Mouse (Mus musculus): ENCODE measurements around the gene Naa25. TPM values are rescaled to one million over a fixed set of nuclear protein-coding genes. Genes with fewer than 3 reads are reported as not detected.

Gene Naa25
- polyA plus RNA-seq, 1 experiment from 2014 or later = 42.6 TPM

DNA sequence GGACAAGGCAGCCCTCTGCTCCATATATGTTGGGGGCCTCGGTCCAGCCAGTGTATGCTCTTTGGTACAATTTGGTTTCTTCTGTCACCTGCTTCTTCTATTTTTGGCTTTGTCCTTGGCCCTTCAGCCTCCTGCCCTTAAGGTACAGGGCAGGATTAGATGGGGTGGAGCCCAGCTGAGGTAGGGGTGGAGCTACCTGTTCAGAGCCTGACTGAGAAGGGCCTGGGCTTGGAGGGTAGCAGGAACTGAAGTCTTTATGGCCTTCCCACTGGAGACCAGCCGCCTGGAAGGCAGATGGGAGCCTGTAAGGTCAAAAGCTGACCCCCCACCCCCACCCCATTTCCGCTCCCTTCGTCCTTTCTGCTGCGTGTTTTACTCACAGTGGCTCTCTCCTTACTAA is 65.2 kb downstream of the Naa25 start:
- DNase-seq (ENCODE audit: low spot score) = no peak
- Histone ChIP-seq H3K27me3 (ENCODE audit: control insufficient read depth, insufficient read depth, low read length) (no peaks in the 10 kb centered on the region), H3K9ac (ENCODE audit: low read length) (peak overlapping the region; percentile 4; the same call in 1 of the 2 replicates), H3K9me3 (ENCODE audit: control insufficient read depth, low read length) (no peaks in the 10 kb centered on the region), H3K4me3 (ENCODE audit: low read depth, low read length) (no peak overlapping the region), H3K4me2 (ENCODE audit: low read depth, severe bottlenecking) (no peak overlapping the region), H3K36me3 (ENCODE audit: control insufficient read depth, insufficient read depth, low read length) (no peaks in the 10 kb centered on the region), H3K4me1 (ENCODE audit: control insufficient read depth, insufficient read depth, low read length) (no peaks in the 10 kb centered on the region), H3K27ac (replicated peaks; ENCODE audit: low read depth, low read length) (peak overlapping the region; percentile 12; the same call in 1 of the 2 replicates)
- WGBS = 40% methylated on average over 5 of the region's 5 CpGs
- no peak for ATAC-seq (ENCODE audit: insufficient number of reproducible peaks, low FRiP score, low TSS enrichment, low read depth)

GRCm38 (mm10) chr5:121463601-121464250 is 66.0 kb downstream of the Naa25 start:
- DNase-seq (ENCODE audit: low spot score) (no peak), ATAC-seq (ENCODE audit: insufficient number of reproducible peaks, low FRiP score, low TSS enrichment, low read depth) (no peak)
- no peaks in the 10 kb centered on the region for H3K4me1 ChIP-seq (ENCODE audit: control insufficient read depth, insufficient read depth, low read length)
- H3K27ac ChIP-seq (replicated peaks; ENCODE audit: low read depth, low read length) = peak overlapping the region; percentile 12; the same call in 1 of the 2 replicates
- H3K4me2 ChIP-seq (ENCODE audit: low read depth, severe bottlenecking) = no peak overlapping the region
- H3K36me3 ChIP-seq (ENCODE audit: control insufficient read depth, insufficient read depth, low read length) = no peaks in the 10 kb centered on the region
- H3K9ac ChIP-seq (ENCODE audit: low read length) = no peak overlapping the region; the same call in 1 of the 2 replicates
- WGBS = 76% methylated on average over 5 of the region's 5 CpGs
- H3K27me3 ChIP-seq (ENCODE audit: control insufficient read depth, insufficient read depth, low read length) = no peaks in the 10 kb centered on the region
- H3K9me3 ChIP-seq (ENCODE audit: control insufficient read depth, low read length) = no peaks in the 10 kb centered on the region
- no peak overlapping the region for H3K4me3 ChIP-seq (ENCODE audit: low read depth, low read length)

GRCm38 (mm10) chr5:121469566-121469965 is 71.8 kb downstream of the Naa25 start:
- H3K9me3 ChIP-seq (ENCODE audit: control insufficient read depth, low read length) = no peaks in the 10 kb centered on the region
- ATAC-seq (ENCODE audit: insufficient number of reproducible peaks, low FRiP score, low TSS enrichment, low read depth) (no peak), DNase-seq (ENCODE audit: low spot score) (no peak)
- H3K27me3 ChIP-seq (ENCODE audit: control insufficient read depth, insufficient read depth, low read length) = no peaks in the 10 kb centered on the region
- no peaks in the 10 kb centered on the region for H3K4me1 ChIP-seq (ENCODE audit: control insufficient read depth, insufficient read depth, low read length)
- WGBS = 14% methylated on average over 3 of the region's 3 CpGs
- no peaks in the 10 kb centered on the region for H3K36me3 ChIP-seq (ENCODE audit: control insufficient read depth, insufficient read depth, low read length)
- H3K4me2 ChIP-seq (ENCODE audit: low read depth, severe bottlenecking) = no peak overlapping the region
- no peak overlapping the region for H3K9ac ChIP-seq (ENCODE audit: low read length)
- no peak overlapping the region for H3K4me3 ChIP-seq (ENCODE audit: low read depth, low read length)
- no peak overlapping the region for H3K27ac ChIP-seq (replicated peaks; ENCODE audit: low read depth, low read length)

- no peak for DNase-seq (ENCODE audit: low spot score)
- no peak for ATAC-seq (ENCODE audit: insufficient number of reproducible peaks, low FRiP score, low TSS enrichment, low read depth)
- Histone ChIP-seq H3K27ac (replicated peaks; ENCODE audit: low read depth, low read length) (no peak overlapping the region), H3K4me3 (ENCODE audit: low read depth, low read length) (no peak overlapping the region), H3K4me2 (ENCODE audit: low read depth, severe bottlenecking) (no peak overlapping the region), H3K4me1 (ENCODE audit: control insufficient read depth, insufficient read depth, low read length) (no peaks in the 10 kb centered on the region), H3K36me3 (ENCODE audit: control insufficient read depth, insufficient read depth, low read length) (no peaks in the 10 kb centered on the region), H3K9ac (ENCODE audit: low read length) (no peak overlapping the region), H3K9me3 (ENCODE audit: control insufficient read depth, low read length) (no peaks in the 10 kb centered on the region), H3K27me3 (ENCODE audit: control insufficient read depth, insufficient read depth, low read length) (no peaks in the 10 kb centered on the region)
- 84% methylated on average over 2 of the region's 2 CpGs for WGBS
Measured at GRCm38 (mm10) chr5:121472411-121472810, 74.7 kb downstream of the Naa25 start.

DNA sequence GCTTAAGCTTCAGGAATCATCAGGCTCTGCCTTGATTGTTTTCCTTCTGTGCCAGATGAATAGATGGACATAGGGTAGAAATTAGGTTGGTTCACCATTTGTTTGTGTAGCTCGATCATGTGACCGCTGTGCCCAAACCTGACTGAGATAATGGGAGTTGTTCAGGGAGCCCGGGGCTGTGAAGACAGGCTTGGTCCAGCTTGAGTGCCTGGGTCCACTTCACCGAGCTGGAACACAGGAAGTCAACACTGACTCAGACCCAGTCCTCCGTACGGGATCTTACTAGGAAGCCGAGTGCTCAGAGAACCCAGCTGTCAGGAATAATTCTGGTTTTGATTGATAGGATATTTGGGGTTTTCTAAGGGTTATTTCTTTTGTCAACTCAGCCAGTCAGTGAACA is 76.9 kb downstream of the Naa25 start:
- no peak overlapping the region for H3K27ac ChIP-seq (replicated peaks; ENCODE audit: low read depth, low read length)
- H3K4me2 ChIP-seq (ENCODE audit: low read depth, severe bottlenecking) = no peak overlapping the region
- H3K27me3 ChIP-seq (ENCODE audit: control insufficient read depth, insufficient read depth, low read length) = no peaks in the 10 kb centered on the region
- ATAC-seq (ENCODE audit: insufficient number of reproducible peaks, low FRiP score, low TSS enrichment, low read depth) = no peak
- H3K9ac ChIP-seq (ENCODE audit: low read length) = no peak overlapping the region
- no peaks in the 10 kb centered on the region for H3K36me3 ChIP-seq (ENCODE audit: control insufficient read depth, insufficient read depth, low read length)
- H3K4me3 ChIP-seq (ENCODE audit: low read depth, low read length) = no peak overlapping the region
- DNase-seq (ENCODE audit: low spot score) = no peak
- 85% methylated on average over 7 of the region's 7 CpGs for WGBS
- H3K4me1 ChIP-seq (ENCODE audit: control insufficient read depth, insufficient read depth, low read length) = no peaks in the 10 kb centered on the region
- H3K9me3 ChIP-seq (ENCODE audit: control insufficient read depth, low read length) = no peaks in the 10 kb centered on the region

DNA sequence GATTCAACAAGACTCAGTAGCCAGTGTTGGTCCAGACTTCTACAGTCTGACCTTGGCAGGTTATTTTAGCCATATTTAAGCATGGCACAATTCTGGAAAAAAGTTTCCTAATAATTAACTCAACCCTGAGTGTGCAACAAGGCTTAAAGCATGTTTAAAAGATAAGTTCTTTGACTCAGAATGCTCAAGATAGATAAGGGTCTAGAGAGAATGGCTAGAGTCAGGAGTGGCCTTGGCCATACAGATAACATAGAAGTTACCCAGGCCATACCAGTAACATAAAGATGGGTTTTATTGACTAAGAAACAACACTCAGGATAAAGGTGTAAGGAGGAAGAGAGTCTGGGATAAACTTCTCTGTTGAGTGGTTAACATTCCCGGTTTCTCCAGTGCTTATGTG is 78.3 kb downstream of the Naa25 start:
- WGBS = 89% methylated on average over 1 of the region's 1 CpGs
- no peaks in the 10 kb centered on the region for H3K9me3 ChIP-seq (ENCODE audit: control insufficient read depth, low read length)
- DNase-seq (ENCODE audit: low spot score) (no peak), ATAC-seq (ENCODE audit: insufficient number of reproducible peaks, low FRiP score, low TSS enrichment, low read depth) (no peak)
- no peak overlapping the region for H3K4me3 ChIP-seq (ENCODE audit: low read depth, low read length)
- H3K9ac ChIP-seq (ENCODE audit: low read length) = no peak overlapping the region
- H3K27me3 ChIP-seq (ENCODE audit: control insufficient read depth, insufficient read depth, low read length) = no peaks in the 10 kb centered on the region
- H3K4me2 ChIP-seq (ENCODE audit: low read depth, severe bottlenecking) = no peak overlapping the region
- no peaks in the 10 kb centered on the region for H3K4me1 ChIP-seq (ENCODE audit: control insufficient read depth, insufficient read depth, low read length)
- H3K27ac ChIP-seq (replicated peaks; ENCODE audit: low read depth, low read length) = no peak overlapping the region
- no peaks in the 10 kb centered on the region for H3K36me3 ChIP-seq (ENCODE audit: control insufficient read depth, insufficient read depth, low read length)

DNA sequence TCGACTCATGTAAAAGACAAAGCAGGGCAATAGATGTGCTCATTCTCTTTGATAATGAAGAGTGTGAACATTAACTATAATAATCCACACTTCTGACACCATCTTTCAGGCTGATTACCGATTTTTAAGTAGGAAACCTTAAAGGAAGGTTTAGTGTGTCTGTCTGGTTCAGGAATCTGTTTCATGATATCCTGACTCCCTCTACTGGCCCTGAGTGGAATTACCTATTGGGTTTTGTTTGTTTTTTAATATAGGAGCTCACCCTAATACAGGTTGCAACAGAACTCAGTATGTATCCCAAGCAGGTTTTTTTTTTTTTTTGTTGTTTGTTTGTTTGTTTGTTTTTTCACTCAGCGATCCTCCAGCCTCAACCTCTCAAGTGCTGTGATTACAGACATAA is 79.9 kb downstream of the Naa25 start:
- H3K4me2 ChIP-seq (ENCODE audit: low read depth, severe bottlenecking) = no peak overlapping the region
- H3K4me1 ChIP-seq (ENCODE audit: control insufficient read depth, insufficient read depth, low read length) = no peaks in the 10 kb centered on the region
- ATAC-seq (ENCODE audit: insufficient number of reproducible peaks, low FRiP score, low TSS enrichment, low read depth) = no peak
- H3K4me3 ChIP-seq (ENCODE audit: low read depth, low read length) = no peak overlapping the region
- DNase-seq (ENCODE audit: low spot score) = peak; percentile 34
- H3K9me3 ChIP-seq (ENCODE audit: control insufficient read depth, low read length) = no peaks in the 10 kb centered on the region
- WGBS = 43% methylated on average over 3 of the region's 3 CpGs
- H3K9ac ChIP-seq (ENCODE audit: low read length) = no peak overlapping the region
- H3K36me3 ChIP-seq (ENCODE audit: control insufficient read depth, insufficient read depth, low read length) = no peaks in the 10 kb centered on the region
- no peak overlapping the region for H3K27ac ChIP-seq (replicated peaks; ENCODE audit: low read depth, low read length)
- H3K27me3 ChIP-seq (ENCODE audit: control insufficient read depth, insufficient read depth, low read length) = no peaks in the 10 kb centered on the region

DNA sequence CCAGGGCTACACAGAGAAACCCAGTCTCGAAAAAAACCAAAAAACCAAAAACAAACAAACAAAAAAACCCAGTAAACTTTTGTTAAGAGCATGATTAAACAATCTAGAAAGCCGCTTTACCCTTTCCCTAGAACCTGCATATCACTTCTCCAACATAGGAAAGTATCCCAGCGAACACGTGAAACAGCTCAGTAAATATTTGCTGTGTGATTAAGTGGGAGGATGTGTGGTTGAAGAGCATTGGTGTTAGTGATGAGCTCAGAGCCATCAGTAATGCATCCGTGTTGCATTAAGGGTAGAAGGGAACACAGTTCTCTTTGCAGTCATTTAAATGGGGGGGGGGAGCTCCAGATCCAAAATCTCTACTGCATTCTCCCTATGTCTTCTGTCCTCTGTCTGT is 87.1 kb downstream of the Naa25 start:
- no peaks in the 10 kb centered on the region for H3K27me3 ChIP-seq (ENCODE audit: control insufficient read depth, insufficient read depth, low read length)
- no peaks in the 10 kb centered on the region for H3K9me3 ChIP-seq (ENCODE audit: control insufficient read depth, low read length)
- no peak for DNase-seq (ENCODE audit: low spot score)
- 82% methylated on average over 5 of the region's 5 CpGs for WGBS
- no peak overlapping the region for H3K9ac ChIP-seq (ENCODE audit: low read length)
- no peaks in the 10 kb centered on the region for H3K36me3 ChIP-seq (ENCODE audit: control insufficient read depth, insufficient read depth, low read length)
- H3K27ac ChIP-seq (replicated peaks; ENCODE audit: low read depth, low read length) = no peak overlapping the region
- no peaks in the 10 kb centered on the region for H3K4me1 ChIP-seq (ENCODE audit: control insufficient read depth, insufficient read depth, low read length)
- no peak for ATAC-seq (ENCODE audit: insufficient number of reproducible peaks, low FRiP score, low TSS enrichment, low read depth)
- H3K4me2 ChIP-seq (ENCODE audit: low read depth, severe bottlenecking) = no peak overlapping the region
- no peak overlapping the region for H3K4me3 ChIP-seq (ENCODE audit: low read depth, low read length)

- Histone ChIP-seq H3K27ac (replicated peaks; ENCODE audit: low read depth, low read length) (no peak overlapping the region), H3K4me2 (ENCODE audit: low read depth, severe bottlenecking) (no peak overlapping the region), H3K9ac (ENCODE audit: low read length) (no peak overlapping the region), H3K4me1 (ENCODE audit: control insufficient read depth, insufficient read depth, low read length) (no peaks in the 10 kb centered on the region), H3K27me3 (ENCODE audit: control insufficient read depth, insufficient read depth, low read length) (no peaks in the 10 kb centered on the region), H3K4me3 (ENCODE audit: low read depth, low read length) (no peak overlapping the region), H3K9me3 (ENCODE audit: control insufficient read depth, low read length) (no peaks in the 10 kb centered on the region; the same call in 1 of the 2 replicates), H3K36me3 (ENCODE audit: control insufficient read depth, insufficient read depth, low read length) (no peaks in the 10 kb centered on the region)
- 69% methylated on average over 8 of the region's 8 CpGs for WGBS
- DNase-seq (ENCODE audit: low spot score) (no peak), ATAC-seq (ENCODE audit: insufficient number of reproducible peaks, low FRiP score, low TSS enrichment, low read depth) (no peak)
Measured at GRCm38 (mm10) chr5:121493305-121493704, 95.6 kb downstream of the Naa25 start.
